Mouse (Mus musculus) CD4-positive naive resting alpha-beta T cell, adult 76 days (primary cell): ENCODE data around the gene B3galt2. TPM values are rescaled to one million over a fixed set of nuclear protein-coding genes. Genes with fewer than 3 reads are reported as not detected.

ENCODE experiments used
- total RNA-seq: library from RNA; stranded (reverse); gene quantifications from one replicate; pipeline ENCODE4 v1.2.4, GENCODE M21; 2023

Gene B3galt2
- not detected for total RNA-seq

DNA sequence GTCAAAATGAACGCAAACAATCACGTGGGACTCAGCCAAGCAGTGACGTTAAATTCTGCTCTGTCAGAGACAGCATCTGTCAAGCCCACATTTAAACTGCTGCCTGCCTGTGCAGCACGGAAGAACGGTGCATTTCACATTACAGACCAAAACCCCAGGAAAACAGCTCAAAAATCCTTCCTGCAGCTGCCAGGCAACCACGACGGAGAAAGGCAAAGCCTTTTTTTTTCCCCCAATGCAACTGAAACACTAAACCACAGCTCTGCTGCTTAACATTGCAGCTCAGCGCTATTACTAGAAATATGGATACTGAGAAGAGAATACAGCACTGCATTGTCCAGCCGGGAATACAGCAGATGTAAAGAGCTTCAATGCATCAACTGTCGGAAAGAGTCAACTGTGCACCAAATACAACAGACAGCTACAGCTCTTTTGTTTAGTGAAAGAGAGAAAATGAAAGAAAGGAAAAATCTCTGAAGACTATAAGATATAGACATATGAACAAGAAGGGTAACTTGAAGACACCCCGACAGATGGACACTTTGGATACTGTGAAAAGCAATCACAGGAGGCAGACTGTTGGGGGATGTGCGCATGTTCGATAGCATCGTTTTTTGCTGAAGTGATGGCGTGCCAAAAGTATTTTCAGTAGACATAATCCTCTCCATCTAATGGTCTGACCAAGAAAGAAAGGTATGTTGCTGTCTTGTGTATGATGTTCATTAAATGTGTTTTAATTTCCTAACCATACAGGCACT is at the start of gene B3galt2:
Gene B3galt2 (plus strand): TSS at position 15 of the 758 bp plus-strand sequence.

DNA sequence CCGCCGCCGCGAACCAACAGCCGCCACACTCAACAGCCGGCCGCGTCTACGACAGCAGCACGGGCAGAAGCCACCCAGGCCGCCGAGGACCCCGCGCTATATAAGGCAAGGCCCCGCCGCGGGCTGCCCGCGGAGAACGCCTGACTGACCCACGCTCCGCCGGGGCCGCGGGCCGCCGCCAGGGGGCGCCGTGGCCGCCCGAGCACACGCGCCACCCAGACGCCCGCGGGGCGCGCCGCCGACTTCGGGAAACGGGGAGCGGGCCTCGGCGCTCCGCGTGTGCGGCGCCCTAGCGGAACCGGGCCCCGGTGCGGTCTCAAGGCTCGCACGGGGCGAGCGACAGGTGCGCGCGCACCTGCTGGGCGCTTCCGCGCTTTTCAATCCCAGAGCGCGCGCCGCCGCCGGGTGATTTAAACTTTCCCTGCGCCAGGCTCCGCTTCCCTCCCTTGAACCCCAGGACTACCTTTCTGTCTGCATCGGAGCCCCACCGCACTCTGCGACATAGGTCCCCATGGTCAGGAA is 62.3 kb downstream of the B3galt2 start, which contains the start of gene Cdc73:
Gene Cdc73 (minus strand): TSS at position 153 of the 522 bp plus-strand sequence.

Other genes with a start within 250 kb of the B3galt2 start
- 118 TPM for gene Cdc73, start 62.2 kb downstream of the B3galt2 start, total RNA-seq
- gene Glrx2, start 75.7 kb downstream of the B3galt2 start, total RNA-seq, result 37.5 TPM
- 2.6 TPM for gene Trove2, start 136.4 kb downstream of the B3galt2 start, total RNA-seq
- gene Uchl5, start 136.6 kb downstream of the B3galt2 start, total RNA-seq, result 26.8 TPM